Mouse (Mus musculus): ENCODE measurements around the gene Btg2.

DNA sequence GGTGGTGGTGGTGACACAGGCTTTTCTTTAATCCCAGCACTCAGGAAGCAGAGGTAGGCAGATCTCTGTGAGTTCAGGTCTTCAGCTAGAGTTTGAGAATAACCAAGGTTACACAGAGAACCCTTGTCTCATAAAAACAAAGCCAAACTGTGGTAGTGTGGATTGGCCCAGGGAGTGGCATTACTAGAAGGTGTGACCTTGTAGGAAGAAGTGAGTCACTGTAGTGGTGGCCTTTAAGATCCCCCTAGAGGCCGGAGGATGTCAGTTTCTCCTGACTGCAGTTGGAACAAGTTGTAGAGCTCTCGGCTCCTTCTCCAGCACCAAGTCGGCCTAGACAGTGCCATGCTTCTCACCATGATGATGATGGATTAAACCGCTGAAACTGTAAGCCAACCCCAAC is 32.1 kb upstream of the Btg2 start, which contains the start of gene Chit1:
- no peak for TF ChIP-seq CTCF (IDR thresholded peaks at IDR 0.05; ENCODE audit: control insufficient read depth, insufficient read depth, insufficient read length)
- TF ChIP-seq MAX (IDR thresholded peaks at IDR 0.05), result no peak
